Mouse (Mus musculus) C2C12 (cell line): Measurements from ENCODE around the gene Isg20.
A peak's percentile ranks its signal among the peaks of the same experiment; 100 is the strongest.

ENCODE experiments used
- CTCF ChIP-seq: IDR thresholded peaks from one replicate; pipeline ENCODE4 v1.5.1; 2011; ENCODE audit not compliant: control insufficient read depth, insufficient read depth, insufficient read length
- FOSL1 ChIP-seq: IDR thresholded peaks from one replicate; pipeline ENCODE4 v1.8.0; 2011; ENCODE audit warnings: mild to moderate bottlenecking, low read length; ENCODE audit not compliant: poor library complexity, insufficient read depth, severe bottlenecking
- MAX ChIP-seq: IDR thresholded peaks from one replicate; pipeline ENCODE4 v1.6.1; 2011; ENCODE audit warnings: mild to moderate bottlenecking, control low read depth
- MYOD1 ChIP-seq: IDR thresholded peaks from one replicate; pipeline ENCODE4 v1.6.1; 2011; ENCODE audit warnings: low read depth; ENCODE audit not compliant: control insufficient read depth, insufficient read length
- MYOG ChIP-seq: IDR thresholded peaks from one replicate; pipeline ENCODE4 v1.6.1; 2011; ENCODE audit not compliant: control insufficient read depth, insufficient read length; ENCODE audit errors: extremely low read depth

DNA sequence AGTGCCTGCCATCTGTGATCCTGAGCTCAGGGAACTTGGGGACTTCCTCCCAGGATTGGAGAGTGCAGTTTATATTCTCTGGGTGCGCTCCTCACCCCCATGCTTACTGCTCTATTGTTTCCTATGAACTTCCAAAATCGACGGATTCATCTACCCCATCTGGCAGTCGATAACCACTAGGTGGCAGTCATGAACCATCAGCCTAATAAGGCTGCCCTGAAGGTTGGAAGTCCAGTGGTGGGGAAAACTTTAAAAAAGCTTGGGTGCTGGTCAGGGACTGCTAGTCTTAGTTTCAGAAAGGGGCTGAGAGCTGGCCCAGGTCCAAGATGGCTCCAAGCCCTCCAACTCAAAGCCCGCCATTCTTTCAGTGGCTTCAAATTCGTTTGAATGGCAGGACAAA lies 11.1 kb downstream of the Isg20 start:
- TF ChIP-seq MYOD1: no peak
- peak; percentile 39 for TF ChIP-seq CTCF
- TF ChIP-seq MAX: no peak
- no peak for TF ChIP-seq MYOG
- no peak for TF ChIP-seq FOSL1
